Mouse (Mus musculus) spleen, adult 2 months (tissue): ENCODE measurements around the gene Ahdc1. TPM values are rescaled to one million over a fixed set of nuclear protein-coding genes. Genes with fewer than 3 reads are reported as not detected.
A peak's percentile ranks its signal among the peaks of the same experiment; 100 is the strongest.

Source experiments
- DNase-seq, 2 experiments: peaks; one replicate each; pipeline versions ENCODE4 v3.0.0 to v3.0.0-alpha.2; 2012 to 2021; ENCODE audit warnings: low spot score in 2 of 2, low read depth in 1 of 2
- H3K27ac ChIP-seq: fragments of 200-500 bp; 2 replicates; pipeline ENCODE4 v1.5.1; 2012; ENCODE audit warnings: low read length, inconsistent platforms; ENCODE audit not compliant: insufficient read depth
- H3K27me3 ChIP-seq: fragments of 200-500 bp; 2 replicates; pipeline ENCODE4 v1.6.1; 2012; ENCODE audit warnings: mild to moderate bottlenecking, moderate library complexity, low read length, inconsistent platforms; ENCODE audit not compliant: control insufficient read depth, insufficient read depth
- H3K36me3 ChIP-seq: fragments of 200-500 bp; 2 replicates; pipeline ENCODE4 v1.6.1; 2012; ENCODE audit warnings: mild to moderate bottlenecking, low read length, inconsistent platforms; ENCODE audit not compliant: control insufficient read depth, insufficient read depth
- H3K4me1 ChIP-seq: fragments of 200-500 bp; 2 replicates; pipeline ENCODE4 v1.6.1; 2011; ENCODE audit warnings: inconsistent platforms; ENCODE audit not compliant: control insufficient read depth, insufficient read depth, insufficient read length
- H3K4me3 ChIP-seq: fragments of 200-500 bp; 2 replicates; pipeline ENCODE4 v1.5.1; 2011; ENCODE audit warnings: mild to moderate bottlenecking, inconsistent platforms; ENCODE audit not compliant: insufficient read depth, insufficient read length; ENCODE audit errors: extremely low read depth
- CTCF ChIP-seq: fragments of 200-500 bp; IDR thresholded peaks from 2 replicates; pipeline ENCODE4 v1.5.1; 2011; ENCODE audit warnings: mild to moderate bottlenecking, inconsistent platforms; ENCODE audit not compliant: insufficient read depth, insufficient read length, insufficient replicate concordance; ENCODE audit errors: extremely low read depth
- POLR2A ChIP-seq: fragments of 200-500 bp; IDR thresholded peaks from 2 replicates; pipeline ENCODE4 v1.6.1; 2011; ENCODE audit warnings: low read depth, low read length, inconsistent platforms
- WGBS: fragments of 180-500 bp; shearing (Covaris S2); methylation state at CpG from one replicate; pipeline ENCODE4 v1.1.7; 2018; 5-methylcytosine and 5-hydroxymethylcytosine counted together
- polyA plus RNA-seq: library from polyadenylated mRNA; depleted of rRNA; stranded (reverse); fragments of >200 nt; gene quantifications from 2 replicates; pipeline ENCODE4 v1.2.3, GENCODE M21; 2012

Ahdc1 gene
- polyA plus RNA-seq, 1 experiment: 24.3 TPM

- H3K27ac ChIP-seq: no peak overlapping the region
- no peaks in the 10 kb centered on the region for H3K4me1 ChIP-seq
- peaks cover 47% of the 10 kb centered on the region for H3K36me3 ChIP-seq
- no peak overlapping the region for H3K4me3 ChIP-seq
- no peak for DNase-seq
- H3K27me3 ChIP-seq: no peaks in the 10 kb centered on the region
- 94% methylated on average over 14 of the region's 14 CpGs for whole genome bisulfite sequencing
- TF ChIP-seq POLR2A: no peak
- TF ChIP-seq CTCF: no peak
These were observed 54.9 kb downstream of the Ahdc1 start for GRCm38 (mm10) chr4:133065894-133066386.

- no peak for DNase-seq
- H3K4me3 ChIP-seq: no peak overlapping the region
- peaks cover 3% of the 10 kb centered on the region; the same call in 1 of the 2 replicates for H3K4me1 ChIP-seq
- H3K36me3 ChIP-seq: peaks cover 22% of the 10 kb centered on the region
- H3K27ac ChIP-seq: no peak overlapping the region
- 87% methylated on average over 12 of the region's 12 CpGs for WGBS
- TF ChIP-seq POLR2A (no peak), CTCF (no peak)
- no peaks in the 10 kb centered on the region for H3K27me3 ChIP-seq
These were observed 57.5 kb downstream of the Ahdc1 start for GRCm38 (mm10) chr4:133068400-133069138.

GRCm38 (mm10) chr4:133070388-133070787, 59.3 kb downstream of the Ahdc1 start:
- Histone ChIP-seq H3K27ac (no peak overlapping the region), H3K27me3 (no peaks in the 10 kb centered on the region), H3K4me3 (no peak overlapping the region), H3K36me3 (peaks cover 7% of the 10 kb centered on the region; the same call in 1 of the 2 replicates), H3K4me1 (peaks cover 6% of the 10 kb centered on the region; the same call in 1 of the 2 replicates)
- WGBS: 93% methylated on average over 3 of the region's 3 CpGs
- DNase-seq: no peak
- TF ChIP-seq CTCF (no peak), POLR2A (no peak)

- TF ChIP-seq POLR2A (no peak), CTCF (no peak)
- H3K27me3 ChIP-seq: no peaks in the 10 kb centered on the region
- H3K27ac ChIP-seq: no peak overlapping the region
- H3K4me1 ChIP-seq: peaks cover 6% of the 10 kb centered on the region; the same call in 1 of the 2 replicates
- no peak for DNase-seq
- 90% methylated on average over 5 of the region's 5 CpGs for WGBS
- no peak overlapping the region for H3K4me3 ChIP-seq
- H3K36me3 ChIP-seq: peaks cover 2% of the 10 kb centered on the region; the same call in 1 of the 2 replicates
These were observed 59.8 kb downstream of the Ahdc1 start for GRCm38 (mm10) chr4:133070821-133071372.

GRCm38 (mm10) chr4:133073192-133073591, 62.1 kb downstream of the Ahdc1 start:
- Histone ChIP-seq H3K4me3 (no peak overlapping the region), H3K36me3 (peaks cover 3% of the 10 kb centered on the region; the same call in 1 of the 2 replicates), H3K27me3 (no peaks in the 10 kb centered on the region), H3K27ac (0 out of 2 replicates have a peak overlapping the region, but pooled peaks have one; percentile 51), H3K4me1 (peaks cover 6% of the 10 kb centered on the region; the same call in 1 of the 2 replicates)
- TF ChIP-seq POLR2A: no peak
- no peak for TF ChIP-seq CTCF
- WGBS: 58% methylated on average over 8 of the region's 8 CpGs
- no peak for DNase-seq

GRCm38 (mm10) chr4:133074070-133074819, 63.2 kb downstream of the Ahdc1 start:
- no peak overlapping the region for H3K4me3 ChIP-seq
- TF ChIP-seq CTCF (no peak), POLR2A (no peak)
- DNase-seq: no peak
- H3K27me3 ChIP-seq: no peaks in the 10 kb centered on the region
- WGBS: 83% methylated on average over 9 of the region's 9 CpGs
- peaks cover 3% of the 10 kb centered on the region; the same call in 1 of the 2 replicates for H3K36me3 ChIP-seq
- peaks cover 11% of the 10 kb centered on the region; the same call in 1 of the 2 replicates for H3K4me1 ChIP-seq
- H3K27ac ChIP-seq: peak overlapping the region; percentile 51; the same call in 1 of the 2 replicates
